ENCODE assay signal across 10 mouse cellular contexts in genomic region chr9:92207307-92207706, GRCm38 (mm10). TPM values are rescaled to one million over a fixed set of nuclear protein-coding genes. Genes with fewer than 3 reads are reported as not detected.
DNase-seq lines count a peak whose midpoint lies in the region; ATAC-seq and TF ChIP-seq lines count a peak whose summit lies in the region.
"Had no signal": no experiment of that assay in that cellular context is flagged by ENCODE, and none has a peak within 500 bp of the region (broad histone marks: within the 10 kb centered on the region; RNA-seq: fewer than 3 reads in every experiment).

No protein-coding gene starts in this region.

- peak; percentile 19 to 81 (median 45); a peak in 5 of 6 replicates for TF ChIP-seq CTCF in MEL (IDR thresholded peaks at IDR 0.05 in 2 of 3, conservative IDR thresholded peaks at IDR 0.05 in 1 of 3; ENCODE audit: control insufficient read depth in 1 of 3, insufficient read depth in 1 of 3, low read depth in 2 of 3, low read length in 3 of 3, poor library complexity in 1 of 3, severe bottlenecking in 1 of 3)

- no peaks in the 10 kb centered on the region for H3K79me2 ChIP-seq in MEL (ENCODE audit: control insufficient read depth, insufficient read depth, low read length, poor library complexity)

- no peaks in the 10 kb centered on the region for H3K4me1 ChIP-seq in kidney, embryonic 16.5 days (ENCODE audit: insufficient read depth, low read length)
- peaks cover 0 to 8% of the 10 kb centered on the region in 2 experiments; a peak in 3 of 4 replicates for H3K4me1 ChIP-seq in MEL (ENCODE audit: control insufficient read depth in 1 of 2, insufficient read depth in 2 of 2, low read length in 2 of 2)
- no peaks in the 10 kb centered on the region for H3K4me1 ChIP-seq in midbrain, embryonic 13.5 days (replicated peaks)
- H3K4me1 ChIP-seq: embryonic facial prominence, embryonic 13.5 days had no signal

- no peak overlapping the region for H3K4me3 ChIP-seq in kidney, embryonic 16.5 days (ENCODE audit: low read length)
- peak overlapping the region; percentile 63 to 71 for H3K4me3 ChIP-seq in MEL (ENCODE audit: control insufficient read depth in 1 of 2, insufficient read depth in 1 of 2, low read depth in 2 of 2, low read length in 2 of 2)
- no peak overlapping the region for H3K4me3 ChIP-seq in midbrain, embryonic 13.5 days (replicated peaks)
- H3K4me3 ChIP-seq: embryonic facial prominence, embryonic 13.5 days had no signal

- peak; percentile 30 for DNase-seq in kidney, adult 18-20 months
- peak; percentile 84 for DNase-seq in MEL (ENCODE audit: low read depth, low spot score)
- DNase-seq in cerebellum, adult 11 months, result peak; percentile 46
- peak; percentile 3 to 82 for DNase-seq in frontal cortex, adult 2 months (ENCODE audit: extremely low spot score in 1 of 2, low spot score in 1 of 2)
- DNase-seq in layer of hippocampus, adult 9-11 months, result peak; percentile 16
- no peak for DNase-seq in yolk sac, embryonic 10.5 days (ENCODE audit: low spot score)

- no peak for TF ChIP-seq EP300 in MEL (IDR thresholded peaks at IDR 0.05; ENCODE audit: low read depth in 1 of 2, low read length in 2 of 2)

- TF ChIP-seq POLR2A in MEL (IDR thresholded peaks at IDR 0.05; ENCODE audit: control insufficient read depth in 1 of 2, insufficient read depth in 1 of 2, low read depth in 1 of 2, low read length in 2 of 2, poor library complexity in 1 of 2), result no peak

- H3K27ac ChIP-seq in kidney, embryonic 16.5 days (ENCODE audit: low read length), result no peak overlapping the region
- H3K27ac ChIP-seq in MEL (ENCODE audit: control insufficient read depth, low read depth, low read length), result no peak overlapping the region
- no peak overlapping the region for H3K27ac ChIP-seq in midbrain, embryonic 13.5 days
- H3K27ac ChIP-seq: embryonic facial prominence, embryonic 13.5 days had no signal

- H3K27me3 ChIP-seq in kidney, embryonic 16.5 days (ENCODE audit: insufficient read depth, low read length), result no peaks in the 10 kb centered on the region
- H3K27me3 ChIP-seq in MEL (ENCODE audit: control insufficient read depth in 1 of 2, insufficient read depth in 2 of 2, low read length in 2 of 2), result peaks cover 0 to 2% of the 10 kb centered on the region in 2 experiments; a peak in 3 of 4 replicates
- no peaks in the 10 kb centered on the region for H3K27me3 ChIP-seq in midbrain, embryonic 13.5 days
- H3K27me3 ChIP-seq: embryonic facial prominence, embryonic 13.5 days had no signal

- peak; percentile 78 for TF ChIP-seq RAD21 in MEL (IDR thresholded peaks at IDR 0.05; ENCODE audit: low read depth, low read length)

- no peaks in the 10 kb centered on the region for H3K9me3 ChIP-seq in kidney, embryonic 16.5 days (ENCODE audit: low read length)
- no peaks in the 10 kb centered on the region for H3K9me3 ChIP-seq in MEL (replicated peaks; ENCODE audit: insufficient read depth, low read length)
- no peaks in the 10 kb centered on the region for H3K9me3 ChIP-seq in midbrain, embryonic 13.5 days
- H3K9me3 ChIP-seq: embryonic facial prominence, embryonic 13.5 days had no signal

- 51% methylated on average over 4 of the region's 4 CpGs for WGBS in kidney, embryonic 16.5 days
- 41% methylated on average over 4 of the region's 4 CpGs for WGBS in midbrain, embryonic 13.5 days

- no peak for ATAC-seq in kidney, embryonic 16.5 days (ENCODE audit: low FRiP score, low TSS enrichment)
- ATAC-seq in midbrain, embryonic 13.5 days, result peak; percentile 73; the same call in 1 of the 2 replicates

- H3K9ac ChIP-seq in kidney, embryonic 16.5 days (replicated peaks; ENCODE audit: low read length), result no peak overlapping the region
- peak overlapping the region; percentile 64 for H3K9ac ChIP-seq in MEL (ENCODE audit: control insufficient read depth, low read depth, low read length, poor library complexity, severe bottlenecking)
- no peak overlapping the region for H3K9ac ChIP-seq in midbrain, embryonic 13.5 days (replicated peaks)
- H3K9ac ChIP-seq: embryonic facial prominence, embryonic 13.5 days had no signal

- H3K4me2 ChIP-seq in kidney, embryonic 16.5 days (replicated peaks; ENCODE audit: low read depth, low read length), result no peak overlapping the region
- no peak overlapping the region for H3K4me2 ChIP-seq in midbrain, embryonic 13.5 days (replicated peaks)
- H3K4me2 ChIP-seq: embryonic facial prominence, embryonic 13.5 days had no signal

- no peaks in the 10 kb centered on the region for H3K36me3 ChIP-seq in kidney, embryonic 16.5 days (ENCODE audit: insufficient read depth, low read length)
- H3K36me3 ChIP-seq in MEL (ENCODE audit: control insufficient read depth in 1 of 2, insufficient read depth in 2 of 2, low read length in 2 of 2), result peaks cover 0 to 8% of the 10 kb centered on the region in 2 experiments; a peak in 2 of 4 replicates
- no peaks in the 10 kb centered on the region for H3K36me3 ChIP-seq in midbrain, embryonic 13.5 days
- H3K36me3 ChIP-seq: embryonic facial prominence, embryonic 13.5 days had no signal

TF ChIP-seq in MEL, 35 proteins besides CTCF, POLR2A, EP300 and RAD21:
- TF ChIP-seq SMC3 (IDR thresholded peaks at IDR 0.05; ENCODE audit: low read depth, low read length) (peak; percentile 90), TBP (IDR thresholded peaks at IDR 0.05; ENCODE audit: low read depth, low read length) (no peak), MAX (IDR thresholded peaks at IDR 0.05; ENCODE audit: low read length) (no peak), MXI1 (IDR thresholded peaks at IDR 0.05; ENCODE audit: low read depth, low read length) (0 out of 2 replicates have a peak, but pooled peaks have one; percentile 24), RCOR1 (IDR thresholded peaks at IDR 0.05; ENCODE audit: low read depth, low read length) (no peak), ETS1 (IDR thresholded peaks at IDR 0.05; ENCODE audit: low read depth, low read length) (no peak), ZNF384 (IDR thresholded peaks at IDR 0.05; ENCODE audit: low read depth, low read length) (no peak), ZC3H11A (IDR thresholded peaks at IDR 0.05; ENCODE audit: low read depth, low read length) (peak; percentile 64), TAL1 (IDR thresholded peaks at IDR 0.05; ENCODE audit: low read length) (no peak), USF1 (IDR thresholded peaks at IDR 0.05; ENCODE audit: low read depth, low read length) (no peak), NRF1 (IDR thresholded peaks at IDR 0.05; ENCODE audit: insufficient read depth, low read depth, low read length, poor library complexity, severe bottlenecking) (no peak)
TF ChIP-seq in MEL: peak in this region for 3.

RNA-seq across cellular contexts. Expression of gene Plscr5, which starts 14.6 kb away (rescaled TPM):
- polyA plus RNA-seq in kidney, embryonic 16.5 days (2015; fragmentation: Nextera tagmentation; extraction: Ambion mirVana), result not detected in 2 replicates
- total RNA-seq in MEL (2012; rRNA removed), result not detected in 2 replicates
- polyA plus RNA-seq in MEL (2012; ENCODE audit: insufficient read depth in 1 of 2, insufficient read length in 2 of 2, low read depth in 1 of 2, low replicate concordance in 2 of 2, missing spikeins in 1 of 2), result not detected
- polyA plus RNA-seq in frontal cortex, adult 2 months (2012; rRNA removed), result not detected in 2 replicates
- 0.22 TPM in 1 of 2 replicates, not detected in the other for polyA plus RNA-seq in midbrain, embryonic 13.5 days (2015; fragmentation: Nextera tagmentation; extraction: Ambion mirVana)
- polyA plus RNA-seq: embryonic facial prominence, embryonic 13.5 days; liver, embryonic 16.5 days had no signal

RNA-seq across cellular contexts. Expression of gene Plscr1, which starts 42.2 kb away (rescaled TPM):
- 82.2 and 82.5 TPM in 2 replicates for polyA plus RNA-seq in kidney, embryonic 16.5 days (2015; fragmentation: Nextera tagmentation; extraction: Ambion mirVana)
- total RNA-seq in MEL (2012; rRNA removed), result 5.5 and 7.3 TPM in 2 replicates
- polyA plus RNA-seq in MEL (2012; ENCODE audit: insufficient read depth in 1 of 2, insufficient read length in 2 of 2, low read depth in 1 of 2, low replicate concordance in 2 of 2, missing spikeins in 1 of 2), result 1 to 10 TPM in 1 of 2 experiments, not detected in 1; 9.5 TPM
- 3.8 and 5.3 TPM in 2 replicates for polyA plus RNA-seq in frontal cortex, adult 2 months (2012; rRNA removed)
- 11.6 TPM in 2 replicates for polyA plus RNA-seq in midbrain, embryonic 13.5 days (2015; fragmentation: Nextera tagmentation; extraction: Ambion mirVana)

Comparison
In these comparisons a context has a peak if more than half of its experiments do, and no peak if none do; other contexts are left out.
1. H3K4me3 ChIP-seq: peak in MEL (2 of 2); none in kidney, embryonic 16.5 days (single experiment) and midbrain, embryonic 13.5 days (single experiment).